Mouse (Mus musculus) small intestine, adult 2 months (tissue): ENCODE measurements around the gene Hs2st1. TPM values are rescaled to one million over a fixed set of nuclear protein-coding genes. Genes with fewer than 3 reads are reported as not detected.
A peak's percentile ranks its signal among the peaks of the same experiment; 100 is the strongest.

ENCODE experiments used
- H3K27ac ChIP-seq: fragments of 200-500 bp; 2 replicates; pipeline ENCODE4 v1.5.1; 2012; ENCODE audit warnings: low read depth, low read length, control low read depth, inconsistent platforms; ENCODE audit not compliant: insufficient read depth
- H3K27me3 ChIP-seq: fragments of 200-500 bp; 2 replicates; pipeline ENCODE4 v1.6.1; 2012; ENCODE audit warnings: mild to moderate bottlenecking, moderate library complexity, low read length, inconsistent platforms; ENCODE audit not compliant: control insufficient read depth, insufficient read depth
- H3K36me3 ChIP-seq: fragments of 200-500 bp; 2 replicates; pipeline ENCODE4 v1.6.1; 2012; ENCODE audit warnings: mild to moderate bottlenecking, low read length, control low read depth, inconsistent platforms; ENCODE audit not compliant: control insufficient read depth, insufficient read depth
- H3K4me1 ChIP-seq: fragments of 200-500 bp; 2 replicates; pipeline ENCODE4 v1.6.1; 2012; ENCODE audit warnings: low read length, inconsistent platforms, mixed read lengths; ENCODE audit not compliant: control insufficient read depth, insufficient read depth, insufficient read length
- H3K4me3 ChIP-seq: fragments of 200-500 bp; 2 replicates; pipeline ENCODE4 v1.5.1; 2012; ENCODE audit warnings: low read depth, mild to moderate bottlenecking, control low read depth, inconsistent platforms, low read length, moderate library complexity
- CTCF ChIP-seq: fragments of 200-500 bp; IDR thresholded peaks from 2 replicates; pipeline ENCODE4 v1.5.1; 2012; ENCODE audit warnings: low read depth, mild to moderate bottlenecking, control low read depth, inconsistent platforms, low read length, moderate library complexity, mixed read lengths; ENCODE audit not compliant: insufficient replicate concordance, insufficient read length; ENCODE audit errors: extremely low read depth
- POLR2A ChIP-seq: fragments of 200-500 bp; IDR thresholded peaks from 2 replicates; pipeline ENCODE4 v1.6.1; 2012; ENCODE audit warnings: low read depth, mild to moderate bottlenecking, control low read depth, inconsistent platforms, low read length, moderate library complexity
- WGBS: fragments of 180-500 bp; shearing (Covaris S2); methylation state at CpG from one replicate; pipeline ENCODE4 v1.1.7; 2018; 5-methylcytosine and 5-hydroxymethylcytosine counted together
- polyA plus RNA-seq: library from polyadenylated mRNA; depleted of rRNA; stranded (reverse); fragments of >200 nt; gene quantifications from 2 replicates; pipeline ENCODE4 v1.2.3, GENCODE M21; 2012

Hs2st1 gene
- polyA plus RNA-seq, 1 experiment = 2.3 TPM

DNA sequence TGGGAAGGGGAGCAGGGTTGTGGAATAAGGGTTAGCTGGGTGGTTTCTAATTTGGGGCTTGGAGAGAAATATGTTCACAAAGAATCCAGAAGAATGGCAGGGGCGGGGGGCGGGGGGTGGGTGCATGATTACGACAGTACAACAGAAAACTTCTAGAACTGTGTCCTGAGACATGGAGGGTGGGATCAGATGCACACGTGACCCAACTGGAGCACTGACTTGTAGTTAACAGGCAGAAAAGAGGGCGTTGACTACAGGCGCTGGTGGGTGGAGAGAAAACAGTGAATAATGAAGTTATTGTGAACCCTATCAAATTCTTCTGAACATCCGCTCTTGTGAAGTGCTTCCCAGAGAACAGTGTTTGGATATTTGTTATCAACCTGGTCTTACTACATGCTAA is 6.1 kb downstream of the Hs2st1 start:
- Histone ChIP-seq H3K27ac (no peak overlapping the region), H3K27me3 (no peaks in the 10 kb centered on the region), H3K4me1 (no peaks in the 10 kb centered on the region), H3K4me3 (no peak overlapping the region), H3K36me3 (no peaks in the 10 kb centered on the region)
- WGBS = 86% methylated on average over 7 of the region's 7 CpGs
- no peak for TF ChIP-seq CTCF
- no peak for TF ChIP-seq POLR2A

DNA sequence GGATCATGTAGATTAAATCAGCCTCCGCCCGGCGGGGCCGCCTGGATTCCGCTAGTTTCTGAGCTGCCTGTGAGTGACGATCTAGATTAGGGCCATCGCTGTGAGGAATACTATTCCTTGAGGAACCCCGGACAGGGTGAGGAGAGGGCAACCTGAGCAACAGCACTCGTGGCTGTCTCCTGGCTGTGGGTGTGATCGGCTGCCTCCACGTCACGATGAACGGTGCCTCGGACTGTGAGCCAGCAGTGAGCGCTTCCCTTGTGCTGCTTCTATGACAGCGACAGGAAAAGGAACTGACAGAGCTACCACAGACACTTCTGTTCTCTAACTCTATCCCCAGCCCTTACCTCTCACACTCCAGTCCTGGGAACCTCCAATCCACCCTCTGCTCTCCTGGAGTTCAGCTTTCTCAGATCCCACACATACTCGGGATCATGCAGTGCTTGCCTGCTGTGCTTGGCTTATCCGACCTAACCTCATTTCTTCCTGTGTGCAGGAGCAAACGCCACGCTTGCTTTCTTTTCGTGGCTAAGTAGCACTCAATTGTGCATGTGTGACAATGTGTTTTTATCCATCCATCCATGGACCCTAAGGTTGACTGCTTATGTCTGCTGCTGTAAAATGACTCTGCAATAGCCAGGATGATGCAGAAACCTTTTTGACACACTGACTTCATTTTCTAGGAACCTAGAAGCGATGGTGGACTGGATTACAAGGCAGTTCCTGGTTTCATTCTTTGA is 8.3 kb downstream of the Hs2st1 start:
- WGBS = 78% methylated on average over 22 of the region's 22 CpGs
- Histone ChIP-seq H3K4me1 (peaks cover 5% of the 10 kb centered on the region; the same call in 1 of the 2 replicates), H3K36me3 (no peaks in the 10 kb centered on the region), H3K4me3 (no peak overlapping the region), H3K27ac (no peak overlapping the region), H3K27me3 (no peaks in the 10 kb centered on the region)
- TF ChIP-seq POLR2A (no peak), CTCF (no peak)

DNA sequence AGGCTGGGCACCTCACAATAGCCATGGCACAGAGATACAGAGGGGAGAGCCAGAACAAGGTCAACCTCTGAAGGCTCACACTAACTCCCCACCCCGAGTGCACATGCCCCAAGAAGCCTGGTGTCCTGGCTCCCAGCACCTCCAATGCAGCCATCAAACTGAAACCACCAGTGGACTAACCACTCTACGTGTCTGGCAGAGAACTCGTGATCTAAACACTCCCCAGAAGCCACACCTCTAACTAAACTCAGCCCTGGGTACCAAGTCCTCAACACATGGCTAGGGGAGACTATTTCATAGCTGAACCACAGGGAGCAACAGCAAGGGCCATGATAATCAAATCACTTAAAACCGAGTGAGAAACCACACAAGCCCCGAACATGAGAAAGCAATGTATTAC is 11.7 kb downstream of the Hs2st1 start:
- H3K27me3 ChIP-seq = no peaks in the 10 kb centered on the region
- TF ChIP-seq CTCF (no peak), POLR2A (no peak)
- H3K36me3 ChIP-seq = no peaks in the 10 kb centered on the region
- WGBS = 33% methylated on average over 5 of the region's 5 CpGs
- no peak overlapping the region for H3K27ac ChIP-seq
- no peak overlapping the region for H3K4me3 ChIP-seq
- peaks cover 12% of the 10 kb centered on the region for H3K4me1 ChIP-seq

- 56% methylated on average over 16 of the region's 16 CpGs for WGBS
- H3K4me1 ChIP-seq = peaks cover 12% of the 10 kb centered on the region
- H3K36me3 ChIP-seq = no peaks in the 10 kb centered on the region
- H3K4me3 ChIP-seq = no peak overlapping the region
- TF ChIP-seq POLR2A (no peak), CTCF (no peak)
- no peaks in the 10 kb centered on the region for H3K27me3 ChIP-seq
- H3K27ac ChIP-seq = no peak overlapping the region
These were observed 13.2 kb downstream of the Hs2st1 start for GRCm38 (mm10) chr3:144556625-144557324.

- WGBS = 81% methylated on average over 7 of the region's 7 CpGs
- TF ChIP-seq POLR2A = no peak
- TF ChIP-seq CTCF = no peak
- Histone ChIP-seq H3K27ac (no peak overlapping the region), H3K4me3 (no peak overlapping the region), H3K27me3 (no peaks in the 10 kb centered on the region), H3K36me3 (no peaks in the 10 kb centered on the region), H3K4me1 (peaks cover 12% of the 10 kb centered on the region)
These were observed 14.8 kb downstream of the Hs2st1 start for GRCm38 (mm10) chr3:144555144-144555543.

DNA sequence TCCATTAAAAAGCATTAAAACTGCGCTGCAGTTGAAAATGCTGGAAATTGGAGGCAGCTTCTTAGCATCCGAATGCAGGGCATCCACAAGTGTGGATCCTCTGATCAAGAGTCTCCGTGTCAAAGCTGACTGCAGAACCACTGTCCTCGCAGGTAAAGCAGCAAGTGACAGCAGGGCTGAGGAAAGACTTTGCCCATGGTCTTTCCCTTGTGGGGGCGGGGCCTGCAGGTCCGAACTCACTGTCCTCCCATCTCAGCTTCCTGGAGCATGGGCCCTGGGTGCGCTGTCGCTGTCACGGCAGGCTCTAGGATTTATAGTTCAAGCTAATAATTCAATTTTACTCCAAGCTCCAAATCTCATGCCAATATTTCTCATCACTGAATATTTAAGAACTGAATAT is 15.5 kb downstream of the Hs2st1 start:
- Histone ChIP-seq H3K4me1 (peaks cover 12% of the 10 kb centered on the region), H3K27ac (peak overlapping the region; percentile 36), H3K36me3 (no peaks in the 10 kb centered on the region), H3K4me3 (no peak overlapping the region), H3K27me3 (no peaks in the 10 kb centered on the region)
- WGBS = 43% methylated on average over 9 of the region's 9 CpGs
- TF ChIP-seq CTCF (no peak), POLR2A (no peak)

DNA sequence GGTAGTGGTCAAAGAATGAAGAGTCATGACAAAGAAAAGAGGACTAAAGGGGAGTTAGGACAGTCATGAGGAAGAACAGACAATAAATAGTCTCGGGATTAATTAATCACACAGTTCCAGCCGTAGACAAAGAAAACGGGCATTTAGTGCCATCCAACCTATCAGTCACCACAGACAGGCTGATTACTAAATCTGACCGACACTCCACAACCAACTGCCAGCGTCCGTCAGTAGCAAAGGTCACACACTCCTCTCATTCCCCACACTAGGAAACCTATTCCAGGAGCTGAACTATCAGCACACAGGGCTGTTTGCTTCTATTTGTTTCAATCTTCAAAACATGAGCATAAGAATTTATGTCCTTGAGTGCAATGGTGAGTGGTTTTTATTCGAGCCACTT is 16.0 kb downstream of the Hs2st1 start:
- Histone ChIP-seq H3K27ac (no peak overlapping the region), H3K4me3 (no peak overlapping the region), H3K27me3 (no peaks in the 10 kb centered on the region), H3K4me1 (peaks cover 12% of the 10 kb centered on the region), H3K36me3 (no peaks in the 10 kb centered on the region)
- WGBS = 31% methylated on average over 7 of the region's 7 CpGs
- no peak for TF ChIP-seq POLR2A
- TF ChIP-seq CTCF = no peak
